Mouse (Mus musculus) testis, adult 2 months (tissue): ENCODE measurements around the gene Bex6. TPM values are rescaled to one million over a fixed set of nuclear protein-coding genes. Genes with fewer than 3 reads are reported as not detected.

Source experiments
- H3K27ac ChIP-seq: fragments of 200-500 bp; 2 replicates; pipeline ENCODE4 v1.5.1; 2012; ENCODE audit warnings: low read depth, low read length; ENCODE audit not compliant: control insufficient read depth, insufficient read depth
- H3K27me3 ChIP-seq: fragments of 200-500 bp; 2 replicates; pipeline ENCODE4 v1.6.1; 2012; ENCODE audit warnings: mild to moderate bottlenecking, low read length, moderate library complexity; ENCODE audit not compliant: control insufficient read depth, insufficient read depth
- H3K36me3 ChIP-seq: fragments of 200-500 bp; 2 replicates; pipeline ENCODE4 v1.6.1; 2012; ENCODE audit warnings: mild to moderate bottlenecking, low read length; ENCODE audit not compliant: control insufficient read depth, insufficient read depth
- H3K4me1 ChIP-seq: fragments of 200-500 bp; 2 replicates; pipeline ENCODE4 v1.6.1; 2012; ENCODE audit warnings: low read length; ENCODE audit not compliant: control insufficient read depth, insufficient read depth
- H3K4me3 ChIP-seq: fragments of 200-500 bp; 2 replicates; pipeline ENCODE4 v1.5.1; 2012; ENCODE audit warnings: low read depth, mild to moderate bottlenecking, low read length, moderate library complexity, mixed read lengths; ENCODE audit not compliant: control insufficient read depth
- CTCF ChIP-seq: fragments of 200-500 bp; IDR thresholded peaks from 2 replicates; pipeline ENCODE4 v1.5.1; 2012; ENCODE audit warnings: low read depth, mild to moderate bottlenecking, inconsistent platforms, low read length, moderate library complexity; ENCODE audit not compliant: control insufficient read depth, insufficient read depth, insufficient replicate concordance
- POLR2A ChIP-seq: fragments of 200-500 bp; IDR thresholded peaks from 2 replicates; pipeline ENCODE4 v1.6.1; 2012; ENCODE audit warnings: low read depth, mild to moderate bottlenecking, inconsistent platforms, low read length, moderate library complexity; ENCODE audit not compliant: control insufficient read depth
- polyA plus RNA-seq: library from polyadenylated mRNA; depleted of rRNA; stranded (reverse); fragments of >200 nt; gene quantifications from 2 replicates; pipeline ENCODE4 v1.2.3, GENCODE M21; 2012

The Bex6 gene
- polyA plus RNA-seq, 1 experiment, result 1.9 TPM

- no peaks in the 10 kb centered on the region for H3K36me3 ChIP-seq
- no peaks in the 10 kb centered on the region for H3K27me3 ChIP-seq
- H3K4me1 ChIP-seq, result peaks cover 16% of the 10 kb centered on the region
- no peak overlapping the region for H3K4me3 ChIP-seq
- H3K27ac ChIP-seq, result no peak overlapping the region
- TF ChIP-seq CTCF (no peak), POLR2A (no peak)
Measured at GRCm38 (mm10) chr16:32174340-32175005, 5.2 kb upstream of the Bex6 start.

GRCm38 (mm10) chr16:32175029-32175428 is 4.6 kb upstream of the Bex6 start:
- no peak for TF ChIP-seq POLR2A
- TF ChIP-seq CTCF, result no peak
- Histone ChIP-seq H3K4me1 (peaks cover 16% of the 10 kb centered on the region), H3K27me3 (no peaks in the 10 kb centered on the region), H3K4me3 (no peak overlapping the region), H3K27ac (no peak overlapping the region), H3K36me3 (no peaks in the 10 kb centered on the region)

- no peaks in the 10 kb centered on the region for H3K36me3 ChIP-seq
- peaks cover 16% of the 10 kb centered on the region for H3K4me1 ChIP-seq
- H3K27me3 ChIP-seq, result no peaks in the 10 kb centered on the region
- peak overlapping the region; percentile 93 for H3K27ac ChIP-seq
- no peak for TF ChIP-seq CTCF
- TF ChIP-seq POLR2A, result peak; percentile 45; the same call in 1 of the 2 replicates
- peak overlapping the region; percentile 81 for H3K4me3 ChIP-seq
Measured at GRCm38 (mm10) chr16:32176896-32177686, 2.5 kb upstream of the Bex6 start.

- no peaks in the 10 kb centered on the region for H3K27me3 ChIP-seq
- no peak overlapping the region for H3K4me3 ChIP-seq
- no peaks in the 10 kb centered on the region for H3K36me3 ChIP-seq
- TF ChIP-seq POLR2A (no peak), CTCF (no peak)
- H3K27ac ChIP-seq, result no peak overlapping the region
- H3K4me1 ChIP-seq, result peaks cover 9% of the 10 kb centered on the region
Measured at GRCm38 (mm10) chr16:32186056-32186455, 6.4 kb downstream of the Bex6 start.

- Histone ChIP-seq H3K27me3 (no peaks in the 10 kb centered on the region), H3K4me1 (peaks cover 9% of the 10 kb centered on the region), H3K4me3 (no peak overlapping the region), H3K36me3 (no peaks in the 10 kb centered on the region), H3K27ac (no peak overlapping the region)
- TF ChIP-seq CTCF (no peak), POLR2A (no peak)
Measured at GRCm38 (mm10) chr16:32189109-32189508, 9.5 kb downstream of the Bex6 start.

GRCm38 (mm10) chr16:32190011-32190441 is 10.4 kb downstream of the Bex6 start:
- Histone ChIP-seq H3K4me3 (no peak overlapping the region), H3K27me3 (no peaks in the 10 kb centered on the region), H3K36me3 (no peaks in the 10 kb centered on the region), H3K27ac (no peak overlapping the region), H3K4me1 (peaks cover 9% of the 10 kb centered on the region)
- TF ChIP-seq CTCF (no peak), POLR2A (no peak)

GRCm38 (mm10) chr16:32200256-32201003 is 20.8 kb downstream of the Bex6 start:
- H3K4me1 ChIP-seq, result no peaks in the 10 kb centered on the region
- H3K27ac ChIP-seq, result no peak overlapping the region
- no peak for TF ChIP-seq POLR2A
- no peak for TF ChIP-seq CTCF
- H3K4me3 ChIP-seq, result no peak overlapping the region; the same call in 1 of the 2 replicates
- H3K36me3 ChIP-seq, result no peaks in the 10 kb centered on the region
- H3K27me3 ChIP-seq, result no peaks in the 10 kb centered on the region
